Mouse (Mus musculus): ENCODE data around the gene Mrps24.

GRCm38 (mm10) chr11:5700808-5701207 lies 14.7 kb downstream of the Mrps24 start:
- no peak for TF ChIP-seq CTCF (conservative IDR thresholded peaks at IDR 0.05; ENCODE audit: low read length)
- TF ChIP-seq POU5F1 (IDR thresholded peaks at IDR 0.05; ENCODE audit: borderline replicate concordance, low read length) = no peak
- no peak for TF ChIP-seq NANOG (IDR thresholded peaks at IDR 0.05; ENCODE audit: borderline replicate concordance, low read length)
